Mouse (Mus musculus) G1E-ER4 (cell line): ENCODE data around the gene Lyl1. TPM values are rescaled to one million over a fixed set of nuclear protein-coding genes. Genes with fewer than 3 reads are reported as not detected.

Experiments used
- GATA1 ChIP-seq: IDR thresholded peaks from one replicate; pipeline ENCODE4 v1.8.0; 2012; ENCODE audit warnings: low read length, inconsistent platforms
- polyA plus RNA-seq: library from polyadenylated mRNA; stranded (reverse); fragments of >175 nt; gene quantifications from 2 replicates; pipeline ENCODE4 v1.2.3, GENCODE M21; 2012

Gene Lyl1
- polyA plus RNA-seq, 1 experiment = 447 TPM

GRCm38 (mm10) chr8:84663483-84664327 lies 37.6 kb upstream of the Lyl1 start:
- TF ChIP-seq GATA1 = no peak

- no peak for TF ChIP-seq GATA1
Measured at GRCm38 (mm10) chr8:84664566-84665384, 36.5 kb upstream of the Lyl1 start.

GRCm38 (mm10) chr8:84665385-84665893 lies 35.8 kb upstream of the Lyl1 start:
- TF ChIP-seq GATA1 = no peak

GRCm38 (mm10) chr8:84668081-84668480 lies 33.2 kb upstream of the Lyl1 start:
- no peak for TF ChIP-seq GATA1

- no peak for TF ChIP-seq GATA1
Measured at GRCm38 (mm10) chr8:84668731-84669485, 32.3 kb upstream of the Lyl1 start.

- TF ChIP-seq GATA1 = no peak
Measured at GRCm38 (mm10) chr8:84677305-84677704, 24.0 kb upstream of the Lyl1 start.

- TF ChIP-seq GATA1 = no peak
Measured at GRCm38 (mm10) chr8:84681476-84681875, 19.8 kb upstream of the Lyl1 start.

- TF ChIP-seq GATA1 = no peak
Measured at GRCm38 (mm10) chr8:84682257-84682656, 19.0 kb upstream of the Lyl1 start.

- no peak for TF ChIP-seq GATA1
Measured at GRCm38 (mm10) chr8:84684537-84684936, 16.7 kb upstream of the Lyl1 start.

- TF ChIP-seq GATA1 = no peak
Measured at GRCm38 (mm10) chr8:84686191-84687002, 14.9 kb upstream of the Lyl1 start, which contains the start of gene Trmt1. Gene Trmt1 (plus strand): TSS chr8:84686307.

- no peak for TF ChIP-seq GATA1
Measured at GRCm38 (mm10) chr8:84687003-84687704, 14.1 kb upstream of the Lyl1 start.

- TF ChIP-seq GATA1 = no peak
Measured at GRCm38 (mm10) chr8:84687705-84688100, 13.6 kb upstream of the Lyl1 start, which contains the start of gene Nacc1. Gene Nacc1 (minus strand): TSS chr8:84687862.

GRCm38 (mm10) chr8:84689091-84689915 lies 12.0 kb upstream of the Lyl1 start:
- TF ChIP-seq GATA1 = no peak
